Mouse (Mus musculus): Measurements from ENCODE around the gene Birc5.

DNA sequence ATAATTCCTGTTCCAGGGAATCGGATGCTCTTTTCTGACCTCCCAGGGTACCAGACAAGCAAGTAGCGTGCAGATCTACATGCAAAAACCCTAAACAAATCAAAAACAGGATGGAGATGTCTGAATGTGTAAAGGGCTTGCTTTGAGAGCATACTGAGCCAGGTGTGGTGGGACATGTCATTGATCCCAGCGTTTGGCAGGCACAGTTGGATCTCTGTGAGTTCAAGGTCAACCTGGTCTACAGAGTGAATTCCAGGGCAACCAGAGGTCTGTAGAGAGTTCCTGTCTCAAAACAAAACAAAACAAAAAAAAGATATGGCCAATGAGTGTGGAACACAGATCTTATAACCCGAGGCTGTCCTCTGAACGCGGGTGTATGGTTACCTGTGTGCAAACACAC, 25.6 kb upstream of the Birc5 start:
- TF ChIP-seq EP300 (optimal IDR thresholded peaks at IDR 0.05), result no peak
- no peak for TF ChIP-seq CTCF (IDR thresholded peaks at IDR 0.05; ENCODE audit: low read depth)

Measured in stomach, postnatal 0 days (tissue).